Mouse (Mus musculus) retina, postnatal 7 days (tissue): ENCODE results near the gene Spin1.

ENCODE experiments used
- DNase-seq: peaks from one replicate; pipeline ENCODE4 v3.0.0-alpha.2; 2012; ENCODE audit warnings: low read depth, low spot score

Gene Spin1

DNA sequence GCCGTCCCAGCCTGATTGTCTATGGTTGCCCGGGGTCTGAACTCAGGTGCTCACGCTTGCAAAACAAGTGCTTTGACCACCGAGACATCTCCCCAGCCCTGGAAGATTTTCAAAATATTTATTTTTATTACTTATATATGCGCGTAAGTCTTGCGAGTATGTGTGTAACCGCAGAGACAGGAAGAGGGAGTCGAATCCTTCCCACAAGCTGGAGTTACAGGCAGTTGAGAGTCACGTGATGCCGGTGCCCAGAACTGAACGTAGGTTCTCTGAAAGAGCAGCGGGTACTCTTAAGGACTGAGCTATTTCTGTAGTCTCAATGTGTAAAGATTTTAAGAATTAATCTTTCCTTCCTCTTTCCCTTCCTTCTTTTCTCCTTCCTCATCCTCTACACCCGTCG, 93.2 kb downstream of the Spin1 start:
- DNase-seq, result no peak

DNA sequence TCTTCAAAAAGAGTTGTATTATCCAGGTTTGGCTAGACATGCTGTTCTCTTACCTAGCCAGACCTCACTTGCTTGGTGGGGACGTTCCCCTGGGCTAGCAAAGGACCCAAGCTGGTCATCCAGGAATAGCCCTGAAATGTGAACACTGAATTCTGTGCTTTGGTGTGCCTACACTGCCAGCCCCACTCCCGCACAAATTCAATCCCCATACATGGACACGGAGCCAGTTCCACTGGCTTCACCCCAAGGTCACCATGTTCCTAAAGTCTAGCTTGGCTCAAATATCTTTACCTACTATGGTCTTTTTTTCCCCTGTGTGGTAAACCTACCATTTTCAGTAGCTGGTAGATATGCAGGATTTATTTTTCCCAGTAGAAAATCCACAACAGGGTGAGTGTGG, 97.0 kb downstream of the Spin1 start:
- DNase-seq, result no peak

GRCm38 (mm10) chr13:51198186-51198585, 97.5 kb downstream of the Spin1 start:
- DNase-seq, result no peak
